Mouse (Mus musculus) urinary bladder, adult 18-20 months (tissue): ENCODE results near the gene Sys1.

ENCODE experiments used
- DNase-seq, 2 experiments: peaks; one replicate each; pipeline ENCODE4 v3.0.0; 2022; ENCODE audit warnings: low spot score in 2 of 2, mixed read lengths in 2 of 2

Sys1 gene

GRCm38 (mm10) chr2:164497691-164498268, 41.0 kb downstream of the Sys1 start:
- no peak for DNase-seq

GRCm38 (mm10) chr2:164499317-164499716, 42.6 kb downstream of the Sys1 start:
- no peak for DNase-seq

- no peak for DNase-seq
Measured at GRCm38 (mm10) chr2:164500511-164500910, 43.7 kb downstream of the Sys1 start.

GRCm38 (mm10) chr2:164504919-164505318, 48.2 kb downstream of the Sys1 start:
- no peak for DNase-seq

GRCm38 (mm10) chr2:164505619-164506347, 49.0 kb downstream of the Sys1 start:
- no peak for DNase-seq

GRCm38 (mm10) chr2:164507811-164508210, 51.0 kb downstream of the Sys1 start:
- DNase-seq, result no peak

GRCm38 (mm10) chr2:164510621-164511190, 53.9 kb downstream of the Sys1 start:
- no peak for DNase-seq

- DNase-seq, result no peak
Measured at GRCm38 (mm10) chr2:164512121-164512909, 55.6 kb downstream of the Sys1 start.

GRCm38 (mm10) chr2:164513389-164513788, 56.6 kb downstream of the Sys1 start:
- peak in 1 of 2 experiments; percentile 39 for DNase-seq

- DNase-seq, result no peak
Measured at GRCm38 (mm10) chr2:164514916-164515315, 58.2 kb downstream of the Sys1 start.

GRCm38 (mm10) chr2:164515897-164516296, 59.1 kb downstream of the Sys1 start:
- no peak for DNase-seq

- no peak for DNase-seq
Measured at GRCm38 (mm10) chr2:164516592-164516991, 59.8 kb downstream of the Sys1 start.

- peak in 1 of 2 experiments; percentile 31 for DNase-seq
Measured at GRCm38 (mm10) chr2:164517485-164518221, 60.9 kb downstream of the Sys1 start.

GRCm38 (mm10) chr2:164518266-164519170, 61.8 kb downstream of the Sys1 start:
- no peak for DNase-seq

- no peak for DNase-seq
Measured at GRCm38 (mm10) chr2:164519171-164519526, 62.4 kb downstream of the Sys1 start.

GRCm38 (mm10) chr2:164520782-164521181, 64.0 kb downstream of the Sys1 start:
- DNase-seq, result peak in 1 of 2 experiments; percentile 48

GRCm38 (mm10) chr2:164521841-164522240, 65.1 kb downstream of the Sys1 start:
- DNase-seq, result no peak

- no peak for DNase-seq
Measured at GRCm38 (mm10) chr2:164522280-164522679, 65.5 kb downstream of the Sys1 start.

GRCm38 (mm10) chr2:164523301-164523773, 66.6 kb downstream of the Sys1 start:
- peak in 1 of 2 experiments; percentile 38 for DNase-seq

- no peak for DNase-seq
Measured at GRCm38 (mm10) chr2:164528557-164528956, 71.8 kb downstream of the Sys1 start.
